21 mouse cellular contexts compared by ENCODE assay signal in genomic region chr1:97873490-97874054, GRCm38 (mm10).
DNase-seq lines count a peak whose midpoint lies in the region; ATAC-seq and TF ChIP-seq lines count a peak whose summit lies in the region.
"Had no signal": no experiment of that assay in that cellular context is flagged by ENCODE, and none has a peak within 500 bp of the region (broad histone marks: within the 10 kb centered on the region; RNA-seq: fewer than 3 reads in every experiment).

No protein-coding gene starts in this region.

- H3K79me3 ChIP-seq in C2C12 (ENCODE audit: low read depth) = no peaks in the 10 kb centered on the region

- WGBS in large intestine, adult 2 months = 41% methylated on average over 2 of the region's 2 CpGs

- peak; percentile 60; the same call in 1 of the 2 replicates for ATAC-seq in frontal cortex, adult (ENCODE audit: low TSS enrichment)
- ATAC-seq in megakaryocyte progenitor cell, adult 5-6 weeks (replicated peaks; ENCODE audit: poor library complexity) = no peak
- ATAC-seq: forebrain, embryonic 16.5 days; hindbrain, embryonic 16.5 days; inflammation-experienced regulatory T-cells, adult 6 months had no signal

- H3K27me3 ChIP-seq in C2C12 (ENCODE audit: control insufficient read depth, insufficient read depth, insufficient read length) = no peaks in the 10 kb centered on the region
- H3K27me3 ChIP-seq: embryonic facial prominence, embryonic 15.5 days; heart, embryonic 13.5 days; hindbrain, embryonic 12.5 days had no signal

- TF ChIP-seq CTCF in C2C12 (IDR thresholded peaks at IDR 0.05; ENCODE audit: control insufficient read depth, insufficient read depth, insufficient read length) = no peak

- no peaks in the 10 kb centered on the region for H3K36me3 ChIP-seq in C2C12 (ENCODE audit: control insufficient read depth, insufficient read depth)
- H3K36me3 ChIP-seq: embryonic facial prominence, embryonic 15.5 days; hindbrain, embryonic 12.5 days had no signal

- H3K79me2 ChIP-seq in C2C12 (ENCODE audit: control insufficient read depth, insufficient read depth) = no peaks in the 10 kb centered on the region

- H3K4me3 ChIP-seq in C2C12 (ENCODE audit: insufficient read depth, poor library complexity, severe bottlenecking) = no peak overlapping the region
- H3K4me3 ChIP-seq: embryonic facial prominence, embryonic 15.5 days; gastrocnemius, adult 2 months; heart, embryonic 13.5 days; hindbrain, embryonic 12.5 days had no signal

- no peak for DNase-seq in frontal cortex, postnatal 14 days (ENCODE audit: low spot score in 2 of 2)
- peak; percentile 4 for DNase-seq in 3134 (ENCODE audit: extremely low read depth, insufficient read length, low spot score)
- peak; percentile 18 for DNase-seq in large intestine, adult 2 months (ENCODE audit: low read depth, low spot score)
- DNase-seq: adrenal gland, postnatal 36 days; B cell, adult 2 months; cerebellum, adult 2 months; cerebellum, postnatal 10 days; embryo, embryonic 11 days; gastrocnemius, adult 2 months; gastrocnemius, postnatal 25 days; heart, postnatal 36 days; kidney, adult 18-20 months had no signal

- H3ac ChIP-seq in C2C12 (ENCODE audit: control insufficient read depth, insufficient read length, low read depth) = no peak overlapping the region

TF ChIP-seq in C2C12, 6 proteins besides CTCF, POLR2A, EP300 and RAD21:
- TF ChIP-seq USF1 (IDR thresholded peaks at IDR 0.05; ENCODE audit: low read depth) = no peak
- peak; percentile 11 for TF ChIP-seq MYOD1 (IDR thresholded peaks at IDR 0.05; ENCODE audit: control insufficient read depth, insufficient read length, low read depth)
- no peak for TF ChIP-seq MYOG (IDR thresholded peaks at IDR 0.05; ENCODE audit: control insufficient read depth, extremely low read depth, insufficient read length)
- no peak for TF ChIP-seq CEBPB (IDR thresholded peaks at IDR 0.05; ENCODE audit: low read depth)

Comparison
In these comparisons a context has a peak if more than half of its experiments do, and no peak if none do; other contexts are left out.
1. DNase-seq: peak in 3134 (single experiment) and large intestine, adult 2 months (single experiment); none in frontal cortex, postnatal 14 days (0 of 2).